Mouse (Mus musculus) mouse embryonic stem cell (cell line): ENCODE measurements at regions not wholly inside any gene's neighbourhood (a gene's known extent, or its start where the extent isn't known, plus 50 kb on each side); places are given as distances from the start of the nearest gene placed in this dataset.

ENCODE experiments used
- in situ Hi-C, 2 experiments: fragments of 300-500 bp; cut with MboI; formaldehyde crosslinking; loops; 1 replicate in 1 of 2; 3 replicates in 1 of 2; pipeline ENCODE4 v1.14.3; 2019 to 2020; ENCODE audit warnings: low sequenced_read_pairs in 2 of 2, low pct_unique_long_range_greater_than_20kb in 1 of 2, mixed read lengths in 1 of 2; ENCODE audit not compliant: unreplicated experiment in 1 of 2

GRCm38 (mm10) chr7:115399461-115399860 lies 639.1 kb downstream of the Sox6 start:
- in situ Hi-C loops: no loop called here

DNA sequence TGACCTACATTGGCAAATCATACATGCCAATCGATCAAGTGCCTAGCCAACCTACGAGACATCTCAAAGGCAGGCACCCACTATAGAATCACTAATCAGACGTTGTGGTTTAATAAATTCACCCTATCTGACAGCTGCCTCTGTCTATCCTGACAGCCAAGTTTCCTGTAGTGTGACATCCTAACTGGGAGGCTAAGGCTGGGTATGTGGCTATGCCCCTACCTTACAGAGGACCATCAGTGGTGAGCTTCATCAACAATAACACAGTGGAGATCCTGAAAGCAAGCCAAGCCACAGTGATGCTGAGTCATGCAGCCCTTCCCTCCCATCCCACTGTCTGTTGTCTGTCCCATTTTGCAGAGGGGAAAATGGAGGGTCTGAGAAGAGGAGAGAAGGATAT lies 630.7 kb downstream of the Sox6 start:
- in situ Hi-C loops: no loop called here

DNA sequence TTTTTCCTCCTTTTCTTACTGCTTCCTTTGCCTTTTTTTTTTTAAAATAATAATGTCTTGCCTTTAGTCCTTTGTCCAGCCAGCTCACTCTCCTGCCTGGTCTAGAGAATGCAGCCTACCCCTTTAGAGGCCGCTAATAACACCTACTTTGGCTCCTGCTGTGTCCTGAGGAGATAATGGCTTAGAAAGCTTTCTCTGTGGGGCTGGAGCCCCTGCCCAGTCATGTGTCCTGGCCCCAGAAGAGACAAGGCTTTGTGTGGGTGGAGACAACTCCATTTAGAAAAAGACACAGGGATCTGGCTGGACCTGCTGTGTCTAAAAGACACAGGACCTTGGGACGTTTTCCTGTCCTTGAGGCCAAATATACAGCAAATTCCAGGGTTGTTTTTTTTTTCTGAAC lies 629.7 kb downstream of the Sox6 start:
- in situ Hi-C loops: no loop called here

- in situ Hi-C loops: no loop called here
These were observed 627.9 kb downstream of the Sox6 start for GRCm38 (mm10) chr7:115410501-115411230.

- in situ Hi-C loops: no loop called here
These were observed 627.1 kb downstream of the Sox6 start for GRCm38 (mm10) chr7:115411456-115411855.

GRCm38 (mm10) chr7:115415147-115415561 lies 623.4 kb downstream of the Sox6 start:
- in situ Hi-C loops: no loop called here
